Mouse (Mus musculus) neural tube, embryonic 11.5 days (tissue): ENCODE data around the gene Mphosph10. TPM values are rescaled to one million over a fixed set of nuclear protein-coding genes. Genes with fewer than 3 reads are reported as not detected.

Source experiments
- ATAC-seq: fragments of 200-750 bp; cut with Nextera tagmentation; 2 replicates; pipeline ENCODE4 v1.8.0; 2017; ENCODE audit warnings: moderate number of reproducible peaks, mild to moderate bottlenecking, moderate TSS enrichment, moderate library complexity; ENCODE audit not compliant: insufficient read depth, low FRiP score, low TSS enrichment
- DNase-seq: peaks from one replicate; pipeline ENCODE4 v3.0.0-alpha.2; 2015; ENCODE audit warnings: low spot score
- H3K27ac ChIP-seq: fragments of 300-500 bp; sonication (generic); 2 replicates; pipeline ENCODE4 v1.5.1; 2014; ENCODE audit warnings: low read depth, mild to moderate bottlenecking, low read length
- H3K27me3 ChIP-seq: fragments of 300-500 bp; sonication (generic); 2 replicates; pipeline ENCODE4 v1.6.1; 2014; ENCODE audit warnings: mild to moderate bottlenecking, low read length, mixed read lengths; ENCODE audit not compliant: control insufficient read depth, insufficient read depth
- H3K36me3 ChIP-seq: fragments of 300-500 bp; sonication (generic); 2 replicates; pipeline ENCODE4 v1.6.1; 2014; ENCODE audit warnings: mild to moderate bottlenecking, low read length, moderate library complexity, mixed read lengths; ENCODE audit not compliant: control insufficient read depth, insufficient read depth
- H3K4me1 ChIP-seq: fragments of 300-500 bp; sonication (generic); 2 replicates; pipeline ENCODE4 v1.6.1; 2014; ENCODE audit warnings: low read length, mixed read lengths; ENCODE audit not compliant: control insufficient read depth, insufficient read depth
- H3K4me2 ChIP-seq: fragments of 300-500 bp; sonication (generic); 2 replicates; pipeline ENCODE4 v1.6.1; 2014; ENCODE audit warnings: low read depth, mild to moderate bottlenecking, moderate library complexity
- H3K4me3 ChIP-seq: fragments of 300-500 bp; sonication (generic); 2 replicates; pipeline ENCODE4 v1.5.1; 2014; ENCODE audit warnings: low read depth, low read length
- H3K9ac ChIP-seq: fragments of 300-500 bp; sonication (generic); 2 replicates; pipeline ENCODE4 v1.6.1; 2014; ENCODE audit warnings: mild to moderate bottlenecking, low read length
- H3K9me3 ChIP-seq: fragments of 300-500 bp; sonication (generic); 2 replicates; pipeline ENCODE4 v1.6.1; 2016; ENCODE audit warnings: low read length; ENCODE audit not compliant: control insufficient read depth
- WGBS: fragments of 180-500 bp; shearing (Covaris S2); extraction: QIAGEN DNeasy Blood & Tissue Kit; methylation state at CpG from one replicate; pipeline ENCODE4 v1.1.7; 2014; 5-methylcytosine and 5-hydroxymethylcytosine counted together
- polyA plus RNA-seq: library from polyadenylated mRNA; unstranded; fragments of >200 nt; fragmentation: Nextera tagmentation; extraction: Ambion mirVana; gene quantifications from 2 replicates; pipeline ENCODE4 v1.2.1, GENCODE M21; 2014

The Mphosph10 gene
- polyA plus RNA-seq, 1 experiment from 2014 or later: 54.4 TPM

GRCm38 (mm10) chr7:64327486-64327885 lies 64.6 kb downstream of the Mphosph10 start:
- no peak overlapping the region for H3K9ac ChIP-seq
- peaks cover 4% of the 10 kb centered on the region; the same call in 1 of the 2 replicates for H3K36me3 ChIP-seq
- no peak overlapping the region for H3K27ac ChIP-seq
- no peaks in the 10 kb centered on the region for H3K27me3 ChIP-seq
- 89% methylated on average over 4 of the region's 4 CpGs for WGBS
- ATAC-seq: no peak
- no peak overlapping the region for H3K4me2 ChIP-seq
- no peaks in the 10 kb centered on the region for H3K4me1 ChIP-seq
- H3K4me3 ChIP-seq: no peak overlapping the region
- no peaks in the 10 kb centered on the region for H3K9me3 ChIP-seq
- no peak for DNase-seq

GRCm38 (mm10) chr7:64326892-64327291 lies 65.2 kb downstream of the Mphosph10 start:
- Histone ChIP-seq H3K27me3 (no peaks in the 10 kb centered on the region), H3K4me3 (no peak overlapping the region), H3K4me2 (no peak overlapping the region), H3K9ac (no peak overlapping the region), H3K27ac (no peak overlapping the region), H3K9me3 (no peaks in the 10 kb centered on the region), H3K4me1 (no peaks in the 10 kb centered on the region), H3K36me3 (peaks cover 4% of the 10 kb centered on the region; the same call in 1 of the 2 replicates)
- ATAC-seq (no peak; the same call in 1 of the 2 replicates), DNase-seq (peak; percentile 80)
- WGBS: 46% methylated on average over 1 of the region's 1 CpGs

Other genes with a start within 250 kb of the Mphosph10 start
- 0.42 and 0.93 TPM in 2 replicates for gene Trpm1, start 238.4 kb downstream of the Mphosph10 start, polyA plus RNA-seq
- gene Mtmr10, start 104.6 kb downstream of the Mphosph10 start, polyA plus RNA-seq: 14.8 and 16.4 TPM in 2 replicates
- gene Fan1, start 18.2 kb downstream of the Mphosph10 start, polyA plus RNA-seq: 6.1 and 6.4 TPM in 2 replicates
- 34.2 and 39.7 TPM in 2 replicates for gene Mcee, start 339 bp upstream of the Mphosph10 start, polyA plus RNA-seq
- 97.6 and 123 TPM in 2 replicates for gene Apba2, start 109.4 kb upstream of the Mphosph10 start, polyA plus RNA-seq